Mouse (Mus musculus) megakaryocyte progenitor cell, adult 5-6 weeks (primary cell): ENCODE results near the gene Fetub. TPM values are rescaled to one million over a fixed set of nuclear protein-coding genes. Genes with fewer than 3 reads are reported as not detected.

Source experiments
- ATAC-seq: replicated peaks from 2 replicates; pipeline ENCODE4 v1.8.0; 2016; ENCODE audit warnings: mild to moderate bottlenecking, moderate TSS enrichment, inconsistent platforms; ENCODE audit not compliant: poor library complexity
- total RNA-seq, 2 experiments: library from RNA; stranded (forward) in 1 of 2; stranded (reverse) in 1 of 2; fragments of 157-497, 149-512 nt in 1 of 2; fragments of 200-1000 nt in 1 of 2; gene quantifications; 2 replicates each; pipeline versions ENCODE4 v1.2.3 to v1.2.4; 2015 to 2017

Fetub gene
- total RNA-seq (2015) (not detected in 2 replicates), total RNA-seq (2017) (not detected in 2 replicates)

GRCm38 (mm10) chr16:22918034-22918433, at the start of gene Fetub:
TSS of gene Fetub (plus strand) at chr16:22918334.
- no peak for ATAC-seq

- no peak for ATAC-seq
These were observed 45.7 kb upstream of the Fetub start for GRCm38 (mm10) chr16:22872397-22872796.

- ATAC-seq = no peak
These were observed 44.8 kb upstream of the Fetub start for GRCm38 (mm10) chr16:22873369-22873768.

- ATAC-seq = no peak; the same call in 1 of the 2 replicates
These were observed 41.7 kb upstream of the Fetub start for GRCm38 (mm10) chr16:22876218-22877043.

GRCm38 (mm10) chr16:22877660-22878390, 40.3 kb upstream of the Fetub start:
- ATAC-seq = no peak

DNA sequence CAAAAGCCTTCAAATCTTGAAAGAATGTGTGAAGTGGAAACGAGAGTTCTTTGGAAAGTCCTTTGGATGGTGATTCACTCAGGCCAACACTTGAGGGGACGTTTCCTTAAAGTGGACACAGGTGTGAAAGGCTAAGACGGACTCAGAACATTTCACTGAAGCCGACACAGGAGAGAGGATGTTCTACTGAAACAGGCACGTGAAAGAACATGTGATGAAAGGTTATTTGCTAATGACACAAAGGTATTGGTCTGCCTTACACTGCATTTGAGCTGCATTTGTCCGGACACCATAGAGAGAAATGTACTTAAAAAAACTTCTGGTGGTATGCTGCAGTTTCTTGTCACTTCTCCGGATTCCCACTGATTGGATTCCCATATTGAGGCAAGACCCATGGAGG, 39.4 kb upstream of the Fetub start:
- ATAC-seq = no peak

GRCm38 (mm10) chr16:22879945-22880595, 38.1 kb upstream of the Fetub start:
- ATAC-seq = no peak

DNA sequence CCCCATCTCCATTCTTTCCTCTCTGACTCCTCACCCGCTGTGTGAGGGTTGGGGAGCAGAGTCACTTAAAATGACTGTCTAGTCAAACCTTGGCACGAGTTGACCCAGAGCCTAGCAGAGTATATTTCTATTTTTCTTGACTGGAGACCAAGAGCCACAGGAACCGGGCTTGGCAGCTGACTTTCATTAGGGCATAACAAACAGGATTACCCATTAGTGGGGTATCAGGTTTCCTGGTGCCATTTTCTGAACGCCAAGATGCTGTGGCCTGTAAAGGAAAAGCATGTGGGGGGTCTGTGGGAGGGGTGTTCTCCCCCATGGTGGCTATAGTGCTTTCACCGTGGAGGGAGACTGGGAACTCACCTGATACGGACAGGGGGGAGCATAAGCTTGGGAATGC, 37.2 kb upstream of the Fetub start:
- no peak for ATAC-seq

- ATAC-seq = no peak
These were observed 36.6 kb upstream of the Fetub start for GRCm38 (mm10) chr16:22881487-22881886.

DNA sequence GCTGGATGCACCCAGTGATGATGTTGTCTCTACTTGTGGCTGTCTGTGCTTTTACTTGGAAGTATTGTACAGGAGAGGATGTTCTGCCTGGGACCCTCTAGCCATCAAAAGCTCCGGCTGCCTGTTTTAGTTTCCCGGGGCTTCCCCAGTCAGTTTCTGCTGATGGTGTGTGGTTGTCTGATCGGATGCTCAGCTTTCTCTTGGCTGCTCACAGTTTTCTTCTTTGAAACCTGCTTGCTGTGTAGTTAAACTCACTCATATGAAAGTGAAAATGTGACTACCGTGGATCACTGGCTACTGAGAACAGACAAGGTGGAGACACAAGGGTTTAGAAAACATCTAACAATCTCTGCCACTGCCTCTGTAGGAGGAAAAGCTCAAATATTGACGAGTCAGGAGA, 34.7 kb upstream of the Fetub start:
- no peak for ATAC-seq

GRCm38 (mm10) chr16:22885356-22885755, 32.8 kb upstream of the Fetub start:
- ATAC-seq = no peak

- no peak for ATAC-seq
These were observed 31.4 kb upstream of the Fetub start for GRCm38 (mm10) chr16:22886726-22887125.

GRCm38 (mm10) chr16:22888835-22889234, 29.3 kb upstream of the Fetub start:
- ATAC-seq = no peak

DNA sequence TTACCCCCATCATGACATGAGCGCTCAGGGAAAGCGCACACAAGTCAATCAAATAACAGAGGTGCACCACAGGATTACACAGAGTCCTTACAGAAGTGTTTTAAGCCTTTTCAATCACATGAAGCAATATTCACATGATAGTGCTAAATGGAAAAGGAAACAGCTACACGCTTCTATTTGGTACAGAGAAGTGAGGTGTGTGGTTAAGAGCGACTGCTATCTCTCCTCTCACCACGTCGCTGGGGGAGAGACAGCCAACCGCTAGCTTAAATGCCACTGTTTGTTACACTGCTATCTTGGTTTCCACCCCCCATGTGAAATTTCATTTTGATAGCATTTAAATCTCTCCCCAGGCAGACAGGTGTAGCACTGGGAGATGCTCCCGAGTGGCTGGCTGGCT, 28.4 kb upstream of the Fetub start:
- ATAC-seq = peak; percentile 48; the same call in 1 of the 2 replicates

GRCm38 (mm10) chr16:22890683-22891510, 27.2 kb upstream of the Fetub start, which contains the start of gene Ahsg:
TSS of gene Ahsg (plus strand) at chr16:22891277.
- peak; percentile 39; the same call in 1 of the 2 replicates for ATAC-seq

DNA sequence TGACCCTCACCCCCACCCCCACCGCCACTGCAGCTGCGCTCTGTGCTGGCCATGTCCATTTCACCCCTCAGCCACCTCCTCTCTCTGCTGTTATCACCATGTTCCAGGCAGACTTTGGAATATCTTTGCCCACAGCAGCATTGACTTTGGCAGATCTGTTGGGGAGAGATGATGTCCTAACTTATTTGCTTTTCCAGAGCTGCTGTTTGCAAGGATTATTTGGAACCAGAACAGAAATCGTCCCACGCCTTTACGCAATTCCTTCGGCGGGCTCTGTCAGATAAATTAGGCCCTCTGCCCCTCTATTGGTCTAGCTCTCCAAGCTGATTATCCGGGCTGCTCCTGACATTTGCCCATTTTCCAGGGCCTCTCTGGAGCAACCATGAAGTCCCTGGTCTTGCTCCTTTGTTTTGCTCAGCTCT, 26.4 kb upstream of the Fetub start:
- no peak for ATAC-seq

DNA sequence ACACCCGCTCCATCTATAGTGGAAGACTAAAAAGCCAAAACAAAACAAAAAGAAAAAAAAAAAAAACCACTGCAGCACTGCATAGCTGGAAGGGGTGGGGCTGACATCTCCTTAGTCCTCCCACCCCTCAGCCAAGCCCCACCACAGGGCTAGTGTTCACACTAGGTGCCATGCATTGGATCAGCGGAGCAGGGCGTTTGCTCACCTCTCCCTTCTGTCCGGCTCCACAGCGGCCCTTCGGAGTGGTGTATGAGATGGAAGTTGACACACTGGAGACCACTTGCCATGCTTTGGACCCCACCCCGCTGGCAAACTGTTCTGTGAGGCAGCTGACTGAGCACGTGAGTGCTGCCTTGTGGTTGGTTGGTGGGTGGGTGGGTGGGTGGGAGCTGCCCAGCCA, 24.0 kb upstream of the Fetub start:
- no peak for ATAC-seq

GRCm38 (mm10) chr16:22896618-22897017, 21.5 kb upstream of the Fetub start:
- ATAC-seq = no peak

DNA sequence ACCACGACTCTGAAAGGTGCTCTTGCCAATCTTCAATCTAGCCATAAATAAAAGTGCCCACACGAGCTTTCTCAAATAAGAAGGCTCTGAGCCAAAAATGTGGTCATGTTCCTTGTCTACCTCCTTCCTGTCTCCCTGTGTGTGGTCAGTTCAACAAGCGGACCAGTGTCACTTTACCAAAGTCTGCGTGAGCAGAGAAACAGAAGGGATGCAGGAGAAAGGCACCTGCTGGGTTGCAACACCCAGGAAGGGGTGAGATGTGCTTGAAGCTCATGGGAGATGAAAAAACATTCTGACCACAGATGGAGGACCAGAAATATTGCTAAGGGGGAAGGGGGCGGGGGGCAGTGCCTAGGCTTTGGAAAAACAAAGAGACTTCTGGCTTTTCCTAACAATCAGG, 18.8 kb upstream of the Fetub start:
- no peak for ATAC-seq

- ATAC-seq = no peak
These were observed 18.1 kb upstream of the Fetub start for GRCm38 (mm10) chr16:22899866-22900570.
